Mouse (Mus musculus): ENCODE measurements around the gene Gpm6b. TPM values are rescaled to one million over a fixed set of nuclear protein-coding genes. Genes with fewer than 3 reads are reported as not detected.

The Gpm6b gene
- total RNA-seq, 4 experiments from 2014 or later, result 569 to 727 (median 656) TPM

GRCm38 (mm10) chrX:166304355-166304754 lies 65.6 kb downstream of the Gpm6b start:
- no peak for DNase-seq (ENCODE audit: low spot score in 2 of 2)

- peak in 1 of 2 experiments; percentile 51 for DNase-seq (ENCODE audit: low spot score in 2 of 2)
Observed at GRCm38 (mm10) chrX:166307437-166308222, 68.9 kb downstream of the Gpm6b start.

- no peak for DNase-seq (ENCODE audit: low spot score in 2 of 2)
Observed at GRCm38 (mm10) chrX:166308798-166309197, 70.1 kb downstream of the Gpm6b start.

GRCm38 (mm10) chrX:166315251-166315650 lies 76.5 kb downstream of the Gpm6b start:
- DNase-seq (ENCODE audit: low spot score in 2 of 2), result no peak

- peak in 1 of 2 experiments; percentile 64 for DNase-seq (ENCODE audit: low spot score in 2 of 2)
Observed at GRCm38 (mm10) chrX:166316552-166317375, 78.1 kb downstream of the Gpm6b start.

GRCm38 (mm10) chrX:166317376-166317679 lies 78.6 kb downstream of the Gpm6b start:
- no peak for DNase-seq (ENCODE audit: low spot score in 2 of 2)

- peak in 1 of 2 experiments; percentile 60 for DNase-seq (ENCODE audit: low spot score in 2 of 2)
Observed at GRCm38 (mm10) chrX:166323226-166323625, 84.5 kb downstream of the Gpm6b start.

GRCm38 (mm10) chrX:166327621-166328020 lies 88.9 kb downstream of the Gpm6b start:
- no peak for DNase-seq (ENCODE audit: low spot score in 2 of 2)

GRCm38 (mm10) chrX:166328219-166328901 lies 89.6 kb downstream of the Gpm6b start:
- no peak for DNase-seq (ENCODE audit: low spot score in 2 of 2)

GRCm38 (mm10) chrX:166328904-166329451 lies 90.3 kb downstream of the Gpm6b start:
- peak in 1 of 2 experiments; percentile 27 for DNase-seq (ENCODE audit: low spot score in 2 of 2)

GRCm38 (mm10) chrX:166334516-166335136 lies 95.9 kb downstream of the Gpm6b start:
- DNase-seq (ENCODE audit: low spot score in 2 of 2), result peak in 1 of 2 experiments; percentile 36

GRCm38 (mm10) chrX:166338353-166338752 lies 99.6 kb downstream of the Gpm6b start:
- DNase-seq (ENCODE audit: low spot score in 2 of 2), result no peak

GRCm38 (mm10) chrX:166338784-166339520 lies 100.2 kb downstream of the Gpm6b start:
- peak in 1 of 2 experiments; percentile 76 for DNase-seq (ENCODE audit: low spot score in 2 of 2)

- DNase-seq (ENCODE audit: low spot score in 2 of 2), result no peak
Observed at GRCm38 (mm10) chrX:166339911-166340310, 101.2 kb downstream of the Gpm6b start.

- DNase-seq (ENCODE audit: low spot score in 2 of 2), result no peak
Observed at GRCm38 (mm10) chrX:166341795-166342194, 103.1 kb downstream of the Gpm6b start.

GRCm38 (mm10) chrX:166344228-166345015 lies 105.7 kb downstream of the Gpm6b start:
- peak; percentile 25 to 59 for DNase-seq (ENCODE audit: low spot score in 2 of 2)

GRCm38 (mm10) chrX:166348086-166348485 lies 109.4 kb downstream of the Gpm6b start:
- DNase-seq (ENCODE audit: low spot score in 2 of 2), result no peak

GRCm38 (mm10) chrX:166348634-166349033 lies 109.9 kb downstream of the Gpm6b start:
- no peak for DNase-seq (ENCODE audit: low spot score in 2 of 2)

- DNase-seq (ENCODE audit: low spot score in 2 of 2), result peak; percentile 21 to 28
Observed at GRCm38 (mm10) chrX:166351790-166352189, 113.1 kb downstream of the Gpm6b start.

GRCm38 (mm10) chrX:166353412-166353811 lies 114.7 kb downstream of the Gpm6b start:
- no peak for DNase-seq (ENCODE audit: low spot score in 2 of 2)
